Mouse (Mus musculus): ENCODE measurements around the gene Tnk2. TPM values are rescaled to one million over a fixed set of nuclear protein-coding genes. Genes with fewer than 3 reads are reported as not detected.

Tnk2 gene
- 145 and 152 TPM in 2 replicates for polyA plus RNA-seq (2012; rRNA removed)

GRCm38 (mm10) chr16:32643661-32644061 is at the start of gene Tnk2:
Tnk2 (plus strand) TSS chr16:32643874.

GRCm38 (mm10) chr16:32608712-32609400 is 34.8 kb upstream of the Tnk2 start, which contains the start of gene Tfrc:
Tfrc (plus strand) TSS chr16:32608920.

Other genes starting within 250 kb of the Tnk2 start
- gene Tm4sf19, start 243.4 kb upstream of the Tnk2 start, polyA plus RNA-seq (2012; rRNA removed) = 0.10 and 0.36 TPM in 2 replicates
- 5.3 and 7.5 TPM in 2 replicates for gene Tctex1d2, start 224.2 kb upstream of the Tnk2 start, polyA plus RNA-seq (2012; rRNA removed)
- 56.1 and 59.6 TPM in 2 replicates for gene Pcyt1a, start 213.0 kb upstream of the Tnk2 start, polyA plus RNA-seq (2012; rRNA removed)
- gene Slc51a, start 156.0 kb upstream of the Tnk2 start, polyA plus RNA-seq (2012; rRNA removed) = 0.19 and 0.28 TPM in 2 replicates
- gene Zdhhc19, start 147.6 kb upstream of the Tnk2 start, polyA plus RNA-seq (2012; rRNA removed) = not detected in 2 replicates
- 2.2 TPM in 2 replicates for gene Tfrc, start 35.0 kb upstream of the Tnk2 start, polyA plus RNA-seq (2012; rRNA removed)
- gene Muc4, start 92.0 kb downstream of the Tnk2 start, polyA plus RNA-seq (2012; rRNA removed) = 6.9 and 7.8 TPM in 2 replicates
- gene Muc20, start 153.6 kb downstream of the Tnk2 start, polyA plus RNA-seq (2012; rRNA removed) = 3.3 and 4.6 TPM in 2 replicates
- not detected in 2 replicates for gene Smbd1, start 166.6 kb downstream of the Tnk2 start, polyA plus RNA-seq (2012; rRNA removed)
- 4.1 and 6.4 TPM in 2 replicates for gene Fyttd1, start 233.6 kb downstream of the Tnk2 start, polyA plus RNA-seq (2012; rRNA removed)
- 41.4 and 43.9 TPM in 2 replicates for gene Rubcn, start 233.9 kb downstream of the Tnk2 start, polyA plus RNA-seq (2012; rRNA removed)

Measured in ovary, adult 2 months (tissue).